Comparison of ENCODE assay signal across 7 mouse cellular contexts in the genomic region with DNA sequence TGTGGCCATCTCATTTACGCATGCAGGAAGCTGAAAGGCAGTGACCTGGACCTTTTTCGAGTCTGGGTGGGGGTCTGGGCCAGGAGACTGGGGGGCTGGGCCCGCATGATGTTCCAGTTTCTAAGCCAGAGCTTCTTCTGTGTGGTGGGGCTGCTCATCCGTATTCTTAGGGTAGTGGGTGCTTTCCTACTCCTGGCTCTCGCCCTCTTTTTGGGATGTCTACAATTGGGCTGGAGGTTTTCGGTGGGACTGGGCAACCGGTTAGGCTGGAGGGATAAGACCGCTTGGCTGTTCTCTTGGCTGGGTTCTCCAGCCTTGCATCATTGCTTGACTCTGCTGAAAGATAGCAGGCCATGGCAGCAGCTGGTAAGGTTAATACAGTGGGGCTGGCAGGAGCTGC. TPM values are rescaled to one million over a fixed set of nuclear protein-coding genes. Genes with fewer than 3 reads are reported as not detected.
DNase-seq lines count a peak whose midpoint lies in the region; ATAC-seq and TF ChIP-seq lines count a peak whose summit lies in the region.

No protein-coding gene starts in this region.

- intact Hi-C loops in left cerebral cortex, postnatal 10 days (cut with DNase I) = no loop called here

- no peaks in the 10 kb centered on the region for H3K9me3 ChIP-seq in lung, embryonic 14.5 days (ENCODE audit: low read depth, low read length)
- no peaks in the 10 kb centered on the region for H3K9me3 ChIP-seq in forebrain, embryonic 12.5 days
- no peaks in the 10 kb centered on the region for H3K9me3 ChIP-seq in limb, embryonic 14.5 days (ENCODE audit: control insufficient read depth, low read length)
- H3K9me3 ChIP-seq in stomach, embryonic 14.5 days (ENCODE audit: control insufficient read depth, low read depth, low read length) = no peaks in the 10 kb centered on the region

- H3K27me3 ChIP-seq in lung, embryonic 14.5 days (ENCODE audit: insufficient read depth, low read length) = no peaks in the 10 kb centered on the region
- no peaks in the 10 kb centered on the region for H3K27me3 ChIP-seq in forebrain, embryonic 12.5 days
- no peaks in the 10 kb centered on the region for H3K27me3 ChIP-seq in limb, embryonic 14.5 days (ENCODE audit: control insufficient read depth, insufficient read depth, low read length)
- no peaks in the 10 kb centered on the region for H3K27me3 ChIP-seq in stomach, embryonic 14.5 days (ENCODE audit: control insufficient read depth, insufficient read depth, low read length)

- no peak for TF ChIP-seq CTCF in lung, embryonic 14.5 days (IDR thresholded peaks at IDR 0.05; ENCODE audit: low read depth)

- WGBS in lung, embryonic 14.5 days = 92% methylated on average over 8 of the region's 8 CpGs
- WGBS in forebrain, embryonic 12.5 days = 94% methylated on average over 8 of the region's 8 CpGs
- WGBS in limb, embryonic 14.5 days = 92% methylated on average over 8 of the region's 8 CpGs
- 88% methylated on average over 8 of the region's 8 CpGs for WGBS in stomach, embryonic 14.5 days

- no peak for TF ChIP-seq POLR2A in limb, embryonic 14.5 days (IDR thresholded peaks at IDR 0.05; ENCODE audit: borderline replicate concordance, extremely low read depth, insufficient read depth, insufficient read length)

- no peak for ATAC-seq in lung, embryonic 14.5 days (ENCODE audit: insufficient read depth)
- ATAC-seq in forebrain, embryonic 12.5 days (ENCODE audit: low FRiP score) = no peak
- ATAC-seq in limb, embryonic 14.5 days (ENCODE audit: low FRiP score, low read depth) = no peak
- no peak for ATAC-seq in stomach, embryonic 14.5 days (ENCODE audit: insufficient number of reproducible peaks, insufficient read depth, low FRiP score, low read depth)

- no peak for DNase-seq in lung, embryonic 14.5 days
- DNase-seq in lung, adult 18-20 months = no peak
- DNase-seq in limb, embryonic 14.5 days (ENCODE audit: low spot score) = no peak
- no peak for DNase-seq in adrenal gland, postnatal 10 days
- no peak for DNase-seq in left cerebral cortex, postnatal 10 days (ENCODE audit: extremely low spot score in 1 of 2, low spot score in 2 of 2)

- H3K4me3 ChIP-seq in lung, embryonic 14.5 days (ENCODE audit: low read depth, low read length) = peak overlapping the region; percentile 80
- peak overlapping the region; percentile 69 for H3K4me3 ChIP-seq in forebrain, embryonic 12.5 days (replicated peaks)
- H3K4me3 ChIP-seq in limb, embryonic 14.5 days (replicated peaks; ENCODE audit: low read length) = peak overlapping the region; percentile 86
- H3K4me3 ChIP-seq in stomach, embryonic 14.5 days (ENCODE audit: low read depth, low read length) = peak overlapping the region; percentile 67

- peak overlapping the region; percentile 9 for H3K9ac ChIP-seq in lung, embryonic 14.5 days
- H3K9ac ChIP-seq in forebrain, embryonic 12.5 days = peak overlapping the region; percentile 74
- H3K9ac ChIP-seq in limb, embryonic 14.5 days (ENCODE audit: low read depth, low read length, severe bottlenecking) = peak overlapping the region; percentile 36; the same call in 1 of the 2 replicates
- H3K9ac ChIP-seq in stomach, embryonic 14.5 days (replicated peaks; ENCODE audit: low read depth, low read length) = peak overlapping the region; percentile 21; the same call in 1 of the 2 replicates

- H3K4me2 ChIP-seq in lung, embryonic 14.5 days = peak overlapping the region; percentile 82
- H3K4me2 ChIP-seq in forebrain, embryonic 12.5 days = peak overlapping the region; percentile 70
- peak overlapping the region; percentile 75 for H3K4me2 ChIP-seq in limb, embryonic 14.5 days (replicated peaks; ENCODE audit: low read depth, low read length, severe bottlenecking)
- peak overlapping the region; percentile 73 for H3K4me2 ChIP-seq in stomach, embryonic 14.5 days (replicated peaks; ENCODE audit: low read depth, low read length)

- H3K27ac ChIP-seq in lung, embryonic 14.5 days (ENCODE audit: low read depth) = no peak overlapping the region
- H3K27ac ChIP-seq in forebrain, embryonic 12.5 days = no peak overlapping the region
- no peak overlapping the region for H3K27ac ChIP-seq in limb, embryonic 14.5 days (replicated peaks; ENCODE audit: low read depth, low read length)
- no peak overlapping the region for H3K27ac ChIP-seq in stomach, embryonic 14.5 days (ENCODE audit: low read length)

- H3K4me1 ChIP-seq in lung, embryonic 14.5 days (ENCODE audit: insufficient read depth) = peaks cover 27% of the 10 kb centered on the region
- H3K4me1 ChIP-seq in forebrain, embryonic 12.5 days = peaks cover 56% of the 10 kb centered on the region
- peaks cover 42% of the 10 kb centered on the region for H3K4me1 ChIP-seq in limb, embryonic 14.5 days (ENCODE audit: control insufficient read depth, insufficient read depth, low read length)
- H3K4me1 ChIP-seq in stomach, embryonic 14.5 days (ENCODE audit: control insufficient read depth, insufficient read depth, low read length) = peaks cover 36% of the 10 kb centered on the region

- peaks cover 26% of the 10 kb centered on the region for H3K36me3 ChIP-seq in lung, embryonic 14.5 days (ENCODE audit: insufficient read depth)
- H3K36me3 ChIP-seq in forebrain, embryonic 12.5 days (replicated peaks) = peaks cover 26% of the 10 kb centered on the region
- peaks cover 34% of the 10 kb centered on the region for H3K36me3 ChIP-seq in limb, embryonic 14.5 days (ENCODE audit: control insufficient read depth, insufficient read depth, low read length)
- H3K36me3 ChIP-seq in stomach, embryonic 14.5 days (ENCODE audit: control insufficient read depth, insufficient read depth, low read length) = peaks cover 9% of the 10 kb centered on the region

RNA-seq across cellular contexts. Expression of a gene that starts 2.8 kb away (rescaled TPM):
- polyA plus RNA-seq in lung, embryonic 14.5 days (2014; fragmentation: Nextera tagmentation; extraction: Ambion mirVana) = 12.1 and 15.1 TPM in 2 replicates
- 18.4 and 21.3 TPM in 2 replicates for polyA plus RNA-seq in forebrain, embryonic 12.5 days (2016; fragmentation: Nextera tagmentation; extraction: Ambion mirVana)
- polyA plus RNA-seq in limb, embryonic 14.5 days (2012; rRNA removed) = 41.3 and 59.1 TPM in 2 replicates
- 14.9 and 18.6 TPM in 2 replicates for polyA plus RNA-seq in limb, embryonic 14.5 days (2014; fragmentation: Nextera tagmentation; extraction: Ambion mirVana)
- 17.2 and 19.3 TPM in 2 replicates for polyA plus RNA-seq in stomach, embryonic 14.5 days (2014; fragmentation: Nextera tagmentation; extraction: Ambion mirVana)
- total RNA-seq in adrenal gland, postnatal 10 days (2021) = 10 to 100 TPM; 11.0 to 14.1 TPM
- 10 to 100 TPM; 12.2 to 12.5 TPM for total RNA-seq in left cerebral cortex, postnatal 10 days (2021)

RNA-seq across cellular contexts. Expression of a gene that starts 3.2 kb away (rescaled TPM):
- 34.9 and 38.2 TPM in 2 replicates for polyA plus RNA-seq in lung, embryonic 14.5 days (2014; fragmentation: Nextera tagmentation; extraction: Ambion mirVana)
- polyA plus RNA-seq in forebrain, embryonic 12.5 days (2016; fragmentation: Nextera tagmentation; extraction: Ambion mirVana) = 55.0 and 58.9 TPM in 2 replicates
- 26.3 and 30.6 TPM in 2 replicates for polyA plus RNA-seq in limb, embryonic 14.5 days (2012; rRNA removed)
- 44.5 and 45.7 TPM in 2 replicates for polyA plus RNA-seq in limb, embryonic 14.5 days (2014; fragmentation: Nextera tagmentation; extraction: Ambion mirVana)
- 40.0 and 40.2 TPM in 2 replicates for polyA plus RNA-seq in stomach, embryonic 14.5 days (2014; fragmentation: Nextera tagmentation; extraction: Ambion mirVana)
- 10 to 100 TPM; 57.7 to 64.9 TPM for total RNA-seq in adrenal gland, postnatal 10 days (2021)
- 10 to 100 TPM; 61.9 to 63.1 TPM for total RNA-seq in left cerebral cortex, postnatal 10 days (2021)

RNA-seq across cellular contexts. Expression of a gene that starts 10.1 kb away (rescaled TPM):
- polyA plus RNA-seq in lung, embryonic 14.5 days (2014; fragmentation: Nextera tagmentation; extraction: Ambion mirVana) = 223 and 227 TPM in 2 replicates
- polyA plus RNA-seq in forebrain, embryonic 12.5 days (2016; fragmentation: Nextera tagmentation; extraction: Ambion mirVana) = 251 and 256 TPM in 2 replicates
- 68.2 and 122 TPM in 2 replicates for polyA plus RNA-seq in limb, embryonic 14.5 days (2012; rRNA removed)
- polyA plus RNA-seq in limb, embryonic 14.5 days (2014; fragmentation: Nextera tagmentation; extraction: Ambion mirVana) = 200 TPM in 2 replicates
- polyA plus RNA-seq in stomach, embryonic 14.5 days (2014; fragmentation: Nextera tagmentation; extraction: Ambion mirVana) = 204 and 209 TPM in 2 replicates
- total RNA-seq in adrenal gland, postnatal 10 days (2021) = 10 to 100 TPM; 52.0 to 55.0 TPM
- 10 to 100 TPM; 37.4 to 42.2 TPM for total RNA-seq in left cerebral cortex, postnatal 10 days (2021)

RNA-seq across cellular contexts. Expression of a gene that starts 14.4 kb away (rescaled TPM):
- 55.8 and 63.9 TPM in 2 replicates for polyA plus RNA-seq in lung, embryonic 14.5 days (2014; fragmentation: Nextera tagmentation; extraction: Ambion mirVana)
- polyA plus RNA-seq in forebrain, embryonic 12.5 days (2016; fragmentation: Nextera tagmentation; extraction: Ambion mirVana) = 47.4 and 53.0 TPM in 2 replicates
- polyA plus RNA-seq in limb, embryonic 14.5 days (2012; rRNA removed) = 29.4 and 31.6 TPM in 2 replicates
- polyA plus RNA-seq in limb, embryonic 14.5 days (2014; fragmentation: Nextera tagmentation; extraction: Ambion mirVana) = 45.4 and 52.7 TPM in 2 replicates
- 69.6 and 76.6 TPM in 2 replicates for polyA plus RNA-seq in stomach, embryonic 14.5 days (2014; fragmentation: Nextera tagmentation; extraction: Ambion mirVana)
- total RNA-seq in adrenal gland, postnatal 10 days (2021) = 10 to 100 TPM; 28.3 to 30.2 TPM
- 1 to 10 TPM; 4.4 to 6.7 TPM for total RNA-seq in left cerebral cortex, postnatal 10 days (2021)

RNA-seq across cellular contexts. Expression of a gene that starts 16.3 kb away (rescaled TPM):
- 1.5 and 2.1 TPM in 2 replicates for polyA plus RNA-seq in lung, embryonic 14.5 days (2014; fragmentation: Nextera tagmentation; extraction: Ambion mirVana)
- polyA plus RNA-seq in forebrain, embryonic 12.5 days (2016; fragmentation: Nextera tagmentation; extraction: Ambion mirVana) = 0.40 and 0.60 TPM in 2 replicates
- polyA plus RNA-seq in limb, embryonic 14.5 days (2012; rRNA removed) = 1.4 TPM in 2 replicates
- polyA plus RNA-seq in limb, embryonic 14.5 days (2014; fragmentation: Nextera tagmentation; extraction: Ambion mirVana) = 0.86 and 1.1 TPM in 2 replicates
- polyA plus RNA-seq in stomach, embryonic 14.5 days (2014; fragmentation: Nextera tagmentation; extraction: Ambion mirVana) = 0.78 and 1.2 TPM in 2 replicates
- 10 to 100 TPM; 22.1 to 23.9 TPM for total RNA-seq in adrenal gland, postnatal 10 days (2021)
- under 1 TPM; 0.49 to 0.59 TPM for total RNA-seq in left cerebral cortex, postnatal 10 days (2021)

Comparison
In these comparisons a context has a peak if more than half of its experiments do, and no peak if none do; other contexts are left out.
1. H3K9ac ChIP-seq: peak in every context shown above with its lines; median percentile 74 in forebrain, embryonic 12.5 days; 36 in limb, embryonic 14.5 days; 21 in stomach, embryonic 14.5 days; 9 in lung, embryonic 14.5 days.